Mouse (Mus musculus) ES-Bruce4 (cell line): ENCODE data around the gene Ric8b.

Experiments
- CTCF ChIP-seq: IDR thresholded peaks from one replicate; pipeline ENCODE4 v1.8.1; 2011; ENCODE audit warnings: low read depth, low read length
- EP300 ChIP-seq: IDR thresholded peaks from 2 replicates; pipeline ENCODE4 v1.6.1; 2011; ENCODE audit warnings: low read depth, low read length; ENCODE audit not compliant: insufficient read depth
- POLR2A ChIP-seq: IDR thresholded peaks from one replicate; pipeline ENCODE4 v1.8.1; 2011; ENCODE audit warnings: low read length; ENCODE audit not compliant: insufficient read depth

GRCm38 (mm10) chr10:84926885-84927284 lies 9.5 kb downstream of the Ric8b start:
- TF ChIP-seq CTCF (no peak), POLR2A (no peak), EP300 (no peak)
